Mouse (Mus musculus) lung, embryonic 16.5 days (tissue): ENCODE measurements around the gene Ypel4. TPM values are rescaled to one million over a fixed set of nuclear protein-coding genes. Genes with fewer than 3 reads are reported as not detected.
"Not testable (repeated sequence)": the region's sequence is repeated elsewhere in the genome, so short reads cannot be mapped to it uniquely, and the experiment has no call there.

Experiments
- ATAC-seq: fragments of 200-750 bp; cut with Nextera tagmentation; 2 replicates; pipeline ENCODE4 v1.8.0; 2017; ENCODE audit warnings: low read depth, mild to moderate bottlenecking, moderate library complexity
- H3K27ac ChIP-seq: fragments of 300-500 bp; sonication (generic); 2 replicates; pipeline ENCODE4 v1.5.1; 2014; ENCODE audit warnings: mild to moderate bottlenecking, control low read depth, low read length
- H3K27me3 ChIP-seq: fragments of 300-500 bp; sonication (generic); 2 replicates; pipeline ENCODE4 v1.6.1; 2014; ENCODE audit warnings: low read depth, low read length, mixed read lengths; ENCODE audit not compliant: control insufficient read depth, insufficient read depth
- H3K36me3 ChIP-seq: fragments of 300-500 bp; sonication (generic); 2 replicates; pipeline ENCODE4 v1.6.1; 2014; ENCODE audit warnings: low read length; ENCODE audit not compliant: control insufficient read depth, insufficient read depth
- H3K4me1 ChIP-seq: fragments of 300-500 bp; sonication (generic); replicated peaks from 2 replicates; pipeline ENCODE4 v1.6.1; 2014; ENCODE audit warnings: low read length, mixed read lengths; ENCODE audit not compliant: control insufficient read depth, insufficient read depth
- H3K4me2 ChIP-seq: fragments of 300-500 bp; sonication (generic); 2 replicates; pipeline ENCODE4 v1.6.1; 2014; ENCODE audit warnings: low read depth, low read length, control low read depth
- H3K4me3 ChIP-seq: fragments of 300-500 bp; sonication (generic); 2 replicates; pipeline ENCODE4 v1.5.1; 2014; ENCODE audit warnings: mild to moderate bottlenecking, low read length, control low read depth
- H3K9ac ChIP-seq: fragments of 300-500 bp; sonication (generic); 2 replicates; pipeline ENCODE4 v1.6.1; 2014; ENCODE audit warnings: low read length, control low read depth
- H3K9me3 ChIP-seq: fragments of 300-500 bp; sonication (generic); 2 replicates; pipeline ENCODE4 v1.6.1; 2016; ENCODE audit warnings: low read length; ENCODE audit not compliant: control insufficient read depth
- WGBS: fragments of 180-500 bp; shearing (Covaris S2); extraction: QIAGEN DNeasy Blood & Tissue Kit; methylation state at CpG from one replicate; pipeline ENCODE4 v1.1.7; 2014; 5-methylcytosine and 5-hydroxymethylcytosine counted together
- polyA plus RNA-seq: library from polyadenylated mRNA; unstranded; fragments of >200 nt; fragmentation: Nextera tagmentation; extraction: Ambion mirVana; gene quantifications from 2 replicates; pipeline ENCODE4 v1.2.1, GENCODE M21; 2015

Ypel4 gene
- polyA plus RNA-seq, 1 experiment from 2014 or later, result 5.2 TPM

- Histone ChIP-seq H3K9ac (no peak overlapping the region), H3K9me3 (no peaks in the 10 kb centered on the region), H3K27me3 (no peaks in the 10 kb centered on the region), H3K4me3 (no peak overlapping the region), H3K36me3 (peaks cover 11% of the 10 kb centered on the region; the same call in 1 of the 2 replicates), H3K4me2 (peak overlapping the region; percentile 92; the same call in 1 of the 2 replicates), H3K27ac (no peak overlapping the region), H3K4me1 (peaks cover 9% of the 10 kb centered on the region)
- ATAC-seq, result no peak
- 90% methylated on average over 10 of the region's 10 CpGs for WGBS
These were observed 8.1 kb upstream of the Ypel4 start for GRCm38 (mm10) chr2:84725770-84726169.

GRCm38 (mm10) chr2:84726716-84727115 lies 7.1 kb upstream of the Ypel4 start:
- 5% methylated on average over 9 of the region's 9 CpGs for WGBS
- Histone ChIP-seq H3K36me3 (peaks cover 11% of the 10 kb centered on the region; the same call in 1 of the 2 replicates), H3K27ac (no peak overlapping the region), H3K4me1 (peaks cover 9% of the 10 kb centered on the region), H3K27me3 (no peaks in the 10 kb centered on the region), H3K9ac (peak overlapping the region; percentile 71), H3K4me2 (peak overlapping the region; percentile 92), H3K4me3 (peak overlapping the region; percentile 75), H3K9me3 (no peaks in the 10 kb centered on the region)
- ATAC-seq, result no peak; the same call in 1 of the 2 replicates

GRCm38 (mm10) chr2:84727172-84727858 lies 6.5 kb upstream of the Ypel4 start, which contains the start of gene Clp1:
Gene Clp1 (minus strand): TSS chr2:84727350.
- H3K27me3 ChIP-seq, result no peaks in the 10 kb centered on the region
- under 1% methylated on average over 39 of the region's 39 CpGs for WGBS
- peak; percentile 98 for ATAC-seq

GRCm38 (mm10) chr2:84728191-84728590 lies 5.7 kb upstream of the Ypel4 start:
- peaks cover 11% of the 10 kb centered on the region; the same call in 1 of the 2 replicates for H3K36me3 ChIP-seq
- H3K4me1 ChIP-seq, H3K4me3 ChIP-seq, H3K27ac ChIP-seq, H3K27me3 ChIP-seq, H3K9me3 ChIP-seq, H3K4me2 ChIP-seq, ATAC-seq, H3K9ac ChIP-seq: not testable (repeated sequence)
- WGBS, result 80% methylated on average over 5 of the region's 5 CpGs

More at GRCm38 (mm10) chr2:84727172-84727858, 6.5 kb upstream of the Ypel4 start, which contains the start of gene Clp1:
- peak within 1 kb of the TSS; percentile 75 for H3K4me3 ChIP-seq
- H3K4me1 ChIP-seq, result peaks cover 9% of the 10 kb centered on the region
- no peaks in the 10 kb centered on the region for H3K9me3 ChIP-seq
- peak within 1 kb of the TSS; percentile 92 for H3K4me2 ChIP-seq
- peak within 1 kb of the TSS; percentile 71 for H3K9ac ChIP-seq
- peak within 1 kb of the TSS; percentile 87 for H3K27ac ChIP-seq
- H3K36me3 ChIP-seq, result peaks cover 11% of the 10 kb centered on the region; the same call in 1 of the 2 replicates

GRCm38 (mm10) chr2:84731206-84731605 lies 2.7 kb upstream of the Ypel4 start:
- ATAC-seq, result no peak
- no peak overlapping the region for H3K4me3 ChIP-seq
- H3K4me2 ChIP-seq, result no peak overlapping the region
- no peak overlapping the region for H3K27ac ChIP-seq
- 71% methylated on average over 3 of the region's 3 CpGs for WGBS
- peaks cover 3% of the 10 kb centered on the region for H3K27me3 ChIP-seq
- H3K9ac ChIP-seq, result no peak overlapping the region
- H3K4me1 ChIP-seq, result peaks cover 14% of the 10 kb centered on the region
- H3K36me3 ChIP-seq, result no peaks in the 10 kb centered on the region
- no peaks in the 10 kb centered on the region for H3K9me3 ChIP-seq

GRCm38 (mm10) chr2:84732394-84732793 lies 1.5 kb upstream of the Ypel4 start:
- Histone ChIP-seq H3K27me3 (peaks cover 3% of the 10 kb centered on the region), H3K9me3 (no peaks in the 10 kb centered on the region), H3K4me1 (peaks cover 20% of the 10 kb centered on the region), H3K27ac (no peak overlapping the region), H3K36me3 (no peaks in the 10 kb centered on the region), H3K4me3 (no peak overlapping the region), H3K9ac (no peak overlapping the region), H3K4me2 (no peak overlapping the region)
- ATAC-seq, result no peak
- WGBS, result 64% methylated on average over 1 of the region's 1 CpGs

- peaks cover 40% of the 10 kb centered on the region for H3K4me1 ChIP-seq
- H3K27ac ChIP-seq, result no peak overlapping the region
- peak overlapping the region; percentile 38 for H3K4me3 ChIP-seq
These were observed 550 bp downstream of the Ypel4 start for GRCm38 (mm10) chr2:84734351-84734864.

GRCm38 (mm10) chr2:84734919-84735318 lies 1.1 kb downstream of the Ypel4 start:
- H3K27ac ChIP-seq, result no peak overlapping the region

More at GRCm38 (mm10) chr2:84734351-84734864, 550 bp downstream of the Ypel4 start:
- H3K4me2 ChIP-seq, result peak overlapping the region; percentile 48
- peak overlapping the region; percentile 42 for H3K9ac ChIP-seq
- ATAC-seq, result no peak
- H3K9me3 ChIP-seq, result no peaks in the 10 kb centered on the region
- no peaks in the 10 kb centered on the region for H3K36me3 ChIP-seq
- under 1% methylated on average over 11 of the region's 11 CpGs for WGBS
- peaks cover 3% of the 10 kb centered on the region for H3K27me3 ChIP-seq

GRCm38 (mm10) chr2:84735346-84735920 lies 1.6 kb downstream of the Ypel4 start:
- Histone ChIP-seq H3K27me3 (peaks cover 3% of the 10 kb centered on the region), H3K4me3 (no peak overlapping the region), H3K27ac (no peak overlapping the region), H3K36me3 (no peaks in the 10 kb centered on the region), H3K9me3 (no peaks in the 10 kb centered on the region), H3K4me2 (no peak overlapping the region), H3K9ac (no peak overlapping the region), H3K4me1 (peaks cover 46% of the 10 kb centered on the region)
- no peak for ATAC-seq
- 16% methylated on average over 7 of the region's 7 CpGs for WGBS

More at GRCm38 (mm10) chr2:84734919-84735318, 1.1 kb downstream of the Ypel4 start:
- no peaks in the 10 kb centered on the region for H3K9me3 ChIP-seq
- WGBS, result 4% methylated on average over 2 of the region's 2 CpGs
- no peak for ATAC-seq
- H3K4me1 ChIP-seq, result peaks cover 41% of the 10 kb centered on the region
- H3K27me3 ChIP-seq, result peaks cover 3% of the 10 kb centered on the region
- peak overlapping the region; percentile 38 for H3K4me3 ChIP-seq
- no peaks in the 10 kb centered on the region for H3K36me3 ChIP-seq
- H3K9ac ChIP-seq, result no peak overlapping the region; the same call in 1 of the 2 replicates
- peak overlapping the region; percentile 48 for H3K4me2 ChIP-seq
